Mouse (Mus musculus) midbrain, embryonic 13.5 days (tissue): ENCODE results near the gene Actr3. TPM values are rescaled to one million over a fixed set of nuclear protein-coding genes. Genes with fewer than 3 reads are reported as not detected.

Source experiments
- polyA plus RNA-seq: library from polyadenylated mRNA; unstranded; fragments of >200 nt; fragmentation: Nextera tagmentation; extraction: Ambion mirVana; gene quantifications from 2 replicates; pipeline ENCODE4 v1.2.1, GENCODE M21; 2015

The Actr3 gene
- polyA plus RNA-seq, 1 experiment from 2014 or later, result 243 TPM

Other genes with a start within 250 kb of the Actr3 start
- gene Slc35f5, start 124.9 kb upstream of the Actr3 start, polyA plus RNA-seq, result 25.3 and 28.8 TPM in 2 replicates
- not detected in 2 replicates for gene Gpr39, start 241.3 kb upstream of the Actr3 start, polyA plus RNA-seq